Mouse (Mus musculus): ENCODE measurements around the gene Rrp1b.

The Rrp1b gene

GRCm38 (mm10) chr17:32035609-32036508, at the start of gene Rrp1b, which contains the start of gene Hsf2bp:
TSS of gene Rrp1b (plus strand) at chr17:32036100.
TSS of gene Hsf2bp (minus strand) at chr17:32036349.
- in situ Hi-C loops (cut with MboI; ENCODE audit: low pct_unique_long_range_greater_than_20kb in 1 of 2, low sequenced_read_pairs in 2 of 2, unreplicated experiment in 1 of 2): no loop called here

- in situ Hi-C loops (cut with MboI; ENCODE audit: low pct_unique_long_range_greater_than_20kb in 1 of 2, low sequenced_read_pairs in 2 of 2, unreplicated experiment in 1 of 2): no loop called here
These were observed 49.0 kb upstream of the Rrp1b start for GRCm38 (mm10) chr17:31986915-31987314.

GRCm38 (mm10) chr17:31989035-31989434, 46.9 kb upstream of the Rrp1b start:
- in situ Hi-C loops (cut with MboI; ENCODE audit: low pct_unique_long_range_greater_than_20kb in 1 of 2, low sequenced_read_pairs in 2 of 2, unreplicated experiment in 1 of 2): no loop called here

- in situ Hi-C loops (cut with MboI; ENCODE audit: low pct_unique_long_range_greater_than_20kb in 1 of 2, low sequenced_read_pairs in 2 of 2, unreplicated experiment in 1 of 2): no loop called here
These were observed 43.9 kb upstream of the Rrp1b start for GRCm38 (mm10) chr17:31992004-31992403.

GRCm38 (mm10) chr17:31993354-31993753, 42.5 kb upstream of the Rrp1b start:
- in situ Hi-C loops (cut with MboI; ENCODE audit: low pct_unique_long_range_greater_than_20kb in 1 of 2, low sequenced_read_pairs in 2 of 2, unreplicated experiment in 1 of 2): no loop called here

GRCm38 (mm10) chr17:31994132-31994531, 41.8 kb upstream of the Rrp1b start:
- in situ Hi-C loops (cut with MboI; ENCODE audit: low pct_unique_long_range_greater_than_20kb in 1 of 2, low sequenced_read_pairs in 2 of 2, unreplicated experiment in 1 of 2): no loop called here

GRCm38 (mm10) chr17:31995784-31996183, 40.1 kb upstream of the Rrp1b start:
- in situ Hi-C loops (cut with MboI; ENCODE audit: low pct_unique_long_range_greater_than_20kb in 1 of 2, low sequenced_read_pairs in 2 of 2, unreplicated experiment in 1 of 2): no loop called here

GRCm38 (mm10) chr17:31996331-31996730, 39.6 kb upstream of the Rrp1b start:
- in situ Hi-C loops (cut with MboI; ENCODE audit: low pct_unique_long_range_greater_than_20kb in 1 of 2, low sequenced_read_pairs in 2 of 2, unreplicated experiment in 1 of 2): no loop called here

GRCm38 (mm10) chr17:31998351-31998750, 37.5 kb upstream of the Rrp1b start:
- in situ Hi-C loops (cut with MboI; ENCODE audit: low pct_unique_long_range_greater_than_20kb in 1 of 2, low sequenced_read_pairs in 2 of 2, unreplicated experiment in 1 of 2): no loop called here

GRCm38 (mm10) chr17:32003251-32003650, 32.6 kb upstream of the Rrp1b start:
- in situ Hi-C loops (cut with MboI; ENCODE audit: low pct_unique_long_range_greater_than_20kb in 1 of 2, low sequenced_read_pairs in 2 of 2, unreplicated experiment in 1 of 2): no loop called here

- in situ Hi-C loops (cut with MboI; ENCODE audit: low pct_unique_long_range_greater_than_20kb in 1 of 2, low sequenced_read_pairs in 2 of 2, unreplicated experiment in 1 of 2): no loop called here
These were observed 29.1 kb upstream of the Rrp1b start for GRCm38 (mm10) chr17:32006800-32007199.

- in situ Hi-C loops (cut with MboI; ENCODE audit: low pct_unique_long_range_greater_than_20kb in 1 of 2, low sequenced_read_pairs in 2 of 2, unreplicated experiment in 1 of 2): no loop called here
These were observed 24.2 kb upstream of the Rrp1b start for GRCm38 (mm10) chr17:32011694-32012093.

- in situ Hi-C loops (cut with MboI; ENCODE audit: low pct_unique_long_range_greater_than_20kb in 1 of 2, low sequenced_read_pairs in 2 of 2, unreplicated experiment in 1 of 2): no loop called here
These were observed 23.6 kb upstream of the Rrp1b start for GRCm38 (mm10) chr17:32012254-32012653.

GRCm38 (mm10) chr17:32013659-32014058, 22.2 kb upstream of the Rrp1b start:
- in situ Hi-C loops (cut with MboI; ENCODE audit: low pct_unique_long_range_greater_than_20kb in 1 of 2, low sequenced_read_pairs in 2 of 2, unreplicated experiment in 1 of 2): no loop called here

- in situ Hi-C loops (cut with MboI; ENCODE audit: low pct_unique_long_range_greater_than_20kb in 1 of 2, low sequenced_read_pairs in 2 of 2, unreplicated experiment in 1 of 2): no loop called here
These were observed 19.4 kb upstream of the Rrp1b start for GRCm38 (mm10) chr17:32016481-32016880.

GRCm38 (mm10) chr17:32018127-32018894, 17.6 kb upstream of the Rrp1b start:
- in situ Hi-C loops (cut with MboI; ENCODE audit: low pct_unique_long_range_greater_than_20kb in 1 of 2, low sequenced_read_pairs in 2 of 2, unreplicated experiment in 1 of 2): no loop called here

- in situ Hi-C loops (cut with MboI; ENCODE audit: low pct_unique_long_range_greater_than_20kb in 1 of 2, low sequenced_read_pairs in 2 of 2, unreplicated experiment in 1 of 2): loop anchor here in 1 of 2 experiments (5.0 kb wide), 1 partner anchor 345 kb away; the partner anchor contains the start of gene Cryaa
These were observed 13.9 kb upstream of the Rrp1b start for GRCm38 (mm10) chr17:32021981-32022380.

GRCm38 (mm10) chr17:32022551-32022950, 13.3 kb upstream of the Rrp1b start:
- in situ Hi-C loops (cut with MboI; ENCODE audit: low pct_unique_long_range_greater_than_20kb in 1 of 2, low sequenced_read_pairs in 2 of 2, unreplicated experiment in 1 of 2): loop anchor here in 1 of 2 experiments (5.0 kb wide), 1 partner anchor 345 kb away; the partner anchor contains the start of gene Cryaa

- in situ Hi-C loops (cut with MboI; ENCODE audit: low pct_unique_long_range_greater_than_20kb in 1 of 2, low sequenced_read_pairs in 2 of 2, unreplicated experiment in 1 of 2): loop anchor here in 1 of 2 experiments (5.0 kb wide), 1 partner anchor 346 kb away; the partner anchor contains the start of gene Cryaa
These were observed 12.8 kb upstream of the Rrp1b start for GRCm38 (mm10) chr17:32023088-32023487.
